Mouse (Mus musculus) macrophage (primary cell): ENCODE measurements at regions not wholly inside any gene's neighbourhood (a gene's known extent, or its start where the extent isn't known, plus 50 kb on each side); places are given as distances from the start of the nearest gene placed in this dataset.

Experiments
- H3K27ac ChIP-seq: fragments of 350-480 bp; formaldehyde crosslinking; 2 replicates; pipeline ENCODE4 v1.9.0; 2021
- H3K36me3 ChIP-seq: fragments of 350-480 bp; formaldehyde crosslinking; 2 replicates; pipeline ENCODE4 v1.9.0; 2021; ENCODE audit errors: inconsistent target
- H3K4me3 ChIP-seq: fragments of 350-480 bp; formaldehyde crosslinking; 2 replicates; pipeline ENCODE4 v1.9.0; 2021; ENCODE audit errors: inconsistent target
- H3K79me2 ChIP-seq: fragments of 350-480 bp; formaldehyde crosslinking; 2 replicates; pipeline ENCODE4 v1.9.0; 2021; ENCODE audit errors: inconsistent target
- WGBS: methylation state at CpG from one replicate; pipeline ENCODE4 v1.1.7; 2026; ENCODE audit warnings: inconsistent platforms; ENCODE audit not compliant: missing documents; 5-methylcytosine and 5-hydroxymethylcytosine counted together

GRCm38 (mm10) chr9:96419151-96419550 lies 54.9 kb upstream of the Atp1b3 start:
- no peaks in the 10 kb centered on the region for H3K36me3 ChIP-seq
- no peak overlapping the region for H3K27ac ChIP-seq
- no peaks in the 10 kb centered on the region for H3K79me2 ChIP-seq
- no peak overlapping the region for H3K4me3 ChIP-seq
- WGBS: 88% methylated on average over 5 of the region's 5 CpGs

GRCm38 (mm10) chr9:96415873-96416570 lies 51.8 kb upstream of the Atp1b3 start:
- peak overlapping the region; percentile 83 for H3K27ac ChIP-seq
- H3K36me3 ChIP-seq: no peaks in the 10 kb centered on the region
- no peaks in the 10 kb centered on the region for H3K79me2 ChIP-seq
- WGBS: 29% methylated on average over 5 of the region's 5 CpGs
- no peak overlapping the region for H3K4me3 ChIP-seq
